Mouse (Mus musculus) lung, postnatal 36 days (tissue): ENCODE measurements around the gene Tert.

ENCODE experiments used
- DNase-seq: peaks from one replicate; pipeline ENCODE4 v3.0.0; 2022; ENCODE audit warnings: mixed read lengths

Gene Tert

DNA sequence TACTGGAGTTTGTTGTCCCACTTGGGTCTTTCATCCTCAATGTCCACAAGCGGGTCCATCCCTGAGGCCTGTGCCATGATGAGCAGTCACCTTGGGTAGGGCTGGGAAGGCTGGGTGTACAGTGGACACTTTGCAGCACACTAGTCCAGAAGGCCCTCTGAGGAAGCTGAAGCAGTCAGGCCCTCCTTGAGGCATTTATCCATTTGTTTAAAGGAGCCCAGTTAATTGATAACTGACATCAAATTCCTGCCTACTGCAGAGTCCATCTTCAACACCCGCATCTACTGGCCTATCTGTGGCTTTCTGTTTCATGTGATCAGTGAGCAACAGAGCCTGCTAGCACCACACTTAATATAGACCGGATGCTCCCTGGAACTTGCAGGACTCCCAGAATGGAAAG lies 51.1 kb downstream of the Tert start, which contains the start of gene Slc6a18:
TSS of gene Slc6a18 (minus strand) at position 171 of the 400 bp plus-strand sequence.
- DNase-seq = no peak

DNA sequence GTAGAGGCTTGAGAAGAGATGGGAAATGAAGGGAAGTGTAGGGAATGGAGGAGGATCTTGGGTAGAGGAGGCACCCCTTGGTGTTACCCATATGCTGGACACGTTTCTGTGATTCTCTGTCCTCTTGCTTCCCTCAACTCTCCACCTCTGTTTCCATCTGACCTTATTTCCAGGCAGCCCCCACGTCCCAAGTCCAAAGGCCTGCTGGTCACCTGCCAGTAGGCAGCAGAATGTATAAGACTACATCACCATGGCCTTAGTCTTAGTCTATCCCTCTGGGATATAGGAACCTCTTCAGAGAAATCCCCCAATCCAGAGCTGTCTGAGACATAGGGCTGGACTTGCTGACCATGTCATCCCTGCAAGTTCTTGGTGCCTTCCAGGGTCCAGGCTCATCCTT lies 52.6 kb downstream of the Tert start:
- DNase-seq = no peak

DNA sequence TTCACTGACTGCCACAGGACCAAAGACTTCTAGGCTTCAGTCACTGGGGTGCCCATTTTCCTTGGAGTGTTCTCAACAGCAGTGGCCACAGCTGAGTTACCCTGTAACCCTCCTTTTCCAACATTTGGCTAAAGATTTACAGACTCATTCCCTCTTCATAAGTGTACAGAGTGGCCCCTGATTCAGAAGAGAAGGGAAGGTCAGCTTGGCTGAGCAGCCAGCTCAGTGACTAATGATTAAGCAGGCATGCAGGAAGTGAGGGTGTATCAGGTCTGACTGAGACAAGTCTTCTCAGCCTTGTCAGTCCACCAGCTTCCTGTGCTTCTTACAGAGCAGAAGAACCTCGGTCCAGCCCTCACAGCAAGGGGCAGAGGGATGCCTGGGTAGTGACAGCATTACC lies 53.7 kb downstream of the Tert start:
- DNase-seq = no peak

DNA sequence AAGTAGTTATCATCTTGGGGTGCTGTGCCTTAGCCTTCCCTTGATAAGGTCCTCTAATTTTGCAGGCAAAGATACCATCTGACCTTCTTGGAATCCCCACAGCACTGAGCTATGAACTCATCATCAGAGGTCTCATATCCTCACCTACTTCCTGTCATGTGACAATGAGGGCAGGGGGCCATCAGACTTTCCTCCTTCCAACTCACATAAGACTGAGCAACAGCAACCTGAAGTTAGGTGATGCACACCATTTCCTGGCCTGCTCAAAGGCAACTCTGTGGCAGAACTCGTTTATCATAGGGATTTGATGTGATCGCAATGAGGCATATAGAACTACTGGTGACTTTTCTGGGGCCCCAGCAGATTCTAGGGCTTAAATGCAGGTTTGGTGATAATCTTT lies 55.5 kb downstream of the Tert start:
- DNase-seq = no peak

DNA sequence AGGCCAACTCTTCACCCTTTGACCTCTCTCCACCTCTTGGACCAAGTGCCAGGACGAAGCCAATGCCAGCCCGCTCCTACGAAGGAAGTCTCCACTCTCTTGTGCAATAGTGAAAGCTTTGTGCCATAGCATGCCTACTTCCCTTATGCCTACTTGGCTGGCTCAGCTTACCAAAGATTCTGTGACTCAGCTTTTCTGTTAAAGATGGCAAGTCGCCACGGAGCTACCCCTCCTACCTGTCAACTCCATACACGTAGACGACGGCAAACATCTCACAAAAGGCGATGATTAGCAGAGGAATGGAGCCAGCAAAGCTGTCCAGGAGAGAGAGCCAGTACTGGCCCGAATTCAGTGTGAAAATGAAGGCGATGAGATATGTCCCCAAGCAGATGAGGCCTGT lies 57.0 kb downstream of the Tert start:
- peak; percentile 50 for DNase-seq

DNA sequence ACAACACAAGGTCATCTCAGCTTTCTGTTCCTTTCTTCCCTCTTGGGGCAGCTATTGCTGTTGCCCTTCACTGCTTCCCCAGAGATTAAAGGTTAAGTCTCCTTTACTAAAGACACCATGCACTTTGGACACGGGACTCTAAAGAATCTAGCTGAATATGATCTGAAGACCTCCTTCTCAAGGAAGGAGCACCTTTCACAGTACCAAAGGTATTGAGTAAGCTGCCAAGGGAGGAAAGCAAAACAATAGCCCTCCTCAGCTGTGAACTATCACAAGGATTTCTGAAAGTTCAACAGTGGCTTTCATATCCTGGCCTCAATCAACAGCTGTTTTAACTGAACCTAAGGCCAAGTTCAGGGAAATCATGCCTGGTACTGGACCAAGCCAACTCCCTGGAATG lies 57.7 kb downstream of the Tert start:
- DNase-seq = no peak

- no peak for DNase-seq
Measured at GRCm38 (mm10) chr13:73685502-73685901, 58.8 kb downstream of the Tert start.

- DNase-seq = no peak
Measured at GRCm38 (mm10) chr13:73687601-73688000, 60.9 kb downstream of the Tert start.

DNA sequence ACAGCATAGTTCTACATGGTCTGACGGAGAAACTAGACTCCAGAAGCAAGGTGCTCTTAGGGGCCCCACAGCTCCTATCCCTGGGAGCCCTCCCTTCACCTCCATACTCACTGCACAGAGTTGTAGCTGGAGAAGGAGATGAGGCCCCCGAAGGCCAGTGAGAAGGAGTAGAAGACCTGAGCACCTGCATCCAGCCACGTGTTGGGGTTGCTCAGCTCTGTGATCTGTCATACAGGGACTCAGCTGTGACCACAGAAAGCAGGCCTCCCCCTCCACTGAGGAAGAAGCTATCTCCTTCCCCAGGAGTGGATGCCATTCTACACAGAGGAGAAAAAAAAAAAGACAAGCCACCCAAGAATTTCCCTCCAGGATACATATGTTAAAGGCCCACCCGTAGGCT lies 62.2 kb downstream of the Tert start:
- DNase-seq = no peak

DNA sequence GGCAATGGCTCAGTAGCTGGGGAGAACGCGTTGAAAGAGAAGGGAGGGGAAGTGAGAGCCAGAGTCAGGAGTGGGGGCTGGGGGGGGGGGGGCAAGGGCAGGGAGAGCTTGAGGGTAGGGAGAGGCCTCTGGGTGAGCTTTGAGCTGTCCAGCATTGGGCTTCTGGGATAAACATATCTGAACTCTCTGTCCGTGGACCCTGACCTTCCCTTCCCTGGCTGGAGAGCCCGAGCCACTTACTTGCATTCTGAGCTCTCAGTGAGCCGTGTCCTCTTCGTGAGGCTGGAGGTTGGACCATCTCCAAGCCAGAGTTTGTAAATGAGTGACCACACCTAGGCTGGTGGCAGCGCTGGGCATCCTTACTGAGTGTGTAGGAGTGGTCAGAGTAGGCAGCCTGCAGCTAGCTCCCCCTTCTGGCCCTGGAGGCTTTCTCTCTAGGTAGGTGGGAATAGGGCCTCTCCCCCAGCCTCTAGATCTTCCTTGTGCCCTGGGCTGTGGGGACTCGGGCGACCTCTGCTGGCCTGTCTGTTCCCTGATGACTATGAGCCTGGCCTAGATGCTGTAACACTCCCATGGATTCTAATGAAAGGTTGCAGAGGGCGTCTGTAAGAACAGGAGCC lies 65.6 kb downstream of the Tert start:
- DNase-seq = peak; percentile 76

DNA sequence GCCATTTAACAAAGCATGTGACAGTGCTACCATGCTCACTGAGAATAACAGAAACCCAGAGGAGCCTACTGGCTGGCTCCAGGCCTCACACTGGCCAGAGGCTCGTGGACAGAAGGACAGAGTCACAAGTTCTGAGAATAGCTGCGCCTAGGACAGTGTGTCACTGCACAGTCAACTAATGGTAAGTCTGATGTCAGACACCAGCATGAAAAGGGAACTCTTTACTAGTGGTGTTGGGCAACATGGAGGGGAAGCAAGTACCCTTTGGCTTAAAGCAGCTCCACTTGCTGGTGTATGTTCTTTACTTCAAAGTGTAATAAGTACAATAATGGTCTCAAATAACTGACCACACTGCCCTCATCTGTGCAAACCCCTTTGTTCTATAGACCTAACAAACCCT lies 66.6 kb downstream of the Tert start:
- DNase-seq = no peak

DNA sequence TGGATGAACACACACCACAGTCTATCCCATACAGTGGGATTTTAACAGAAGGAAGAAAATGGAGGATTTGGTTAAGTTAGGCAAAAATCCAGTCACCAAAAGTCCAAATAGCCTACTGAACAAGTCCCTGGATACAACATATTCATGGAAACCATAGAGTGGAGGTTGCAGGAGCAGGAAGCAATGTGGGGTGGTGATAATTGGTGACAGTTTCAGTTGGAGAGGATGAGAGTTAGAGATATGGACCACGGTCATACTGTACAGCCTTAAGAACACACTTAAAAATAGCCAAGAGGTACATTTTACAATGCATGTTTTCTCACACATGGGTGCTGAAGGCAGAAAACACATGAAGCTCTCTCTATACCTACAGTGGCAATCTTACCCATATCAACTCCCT lies 68.3 kb downstream of the Tert start:
- no peak for DNase-seq

GRCm38 (mm10) chr13:73696529-73696928 lies 69.8 kb downstream of the Tert start:
- no peak for DNase-seq
